Mouse (Mus musculus): ENCODE data around the gene Rpl31. TPM values are rescaled to one million over a fixed set of nuclear protein-coding genes. Genes with fewer than 3 reads are reported as not detected.
A peak's percentile ranks its signal among the peaks of the same experiment; 100 is the strongest.

The Rpl31 gene
- polyA plus RNA-seq, 1 experiment from 2014 or later = 292 TPM

- H3K4me1 ChIP-seq = no peaks in the 10 kb centered on the region
- no peaks in the 10 kb centered on the region for H3K36me3 ChIP-seq (replicated peaks)
- H3K4me3 ChIP-seq = no peak overlapping the region
- no peak overlapping the region for H3K4me2 ChIP-seq
- H3K9ac ChIP-seq = no peak overlapping the region
- no peaks in the 10 kb centered on the region for H3K9me3 ChIP-seq
- no peaks in the 10 kb centered on the region for H3K27me3 ChIP-seq (replicated peaks)
- no peak for ATAC-seq (replicated peaks)
- WGBS = 95% methylated on average over 11 of the region's 11 CpGs
- no peak overlapping the region for H3K27ac ChIP-seq
These were observed 21.7 kb downstream of the Rpl31 start for GRCm38 (mm10) chr1:39389338-39389737.

GRCm38 (mm10) chr1:39391652-39392051 lies 24.0 kb downstream of the Rpl31 start:
- H3K9ac ChIP-seq = no peak overlapping the region
- 88% methylated on average over 6 of the region's 6 CpGs for WGBS
- H3K4me3 ChIP-seq = no peak overlapping the region
- H3K27ac ChIP-seq = no peak overlapping the region
- no peaks in the 10 kb centered on the region for H3K4me1 ChIP-seq
- no peak overlapping the region for H3K4me2 ChIP-seq
- peak; percentile 40; the same call in 1 of the 2 replicates for ATAC-seq (replicated peaks)
- no peaks in the 10 kb centered on the region for H3K27me3 ChIP-seq (replicated peaks)
- no peaks in the 10 kb centered on the region for H3K9me3 ChIP-seq
- no peaks in the 10 kb centered on the region for H3K36me3 ChIP-seq (replicated peaks)

- no peaks in the 10 kb centered on the region for H3K4me1 ChIP-seq
- H3K36me3 ChIP-seq (replicated peaks) = no peaks in the 10 kb centered on the region
- H3K27ac ChIP-seq = no peak overlapping the region
- H3K4me3 ChIP-seq = no peak overlapping the region
- H3K27me3 ChIP-seq (replicated peaks) = no peaks in the 10 kb centered on the region
- no peak overlapping the region for H3K9ac ChIP-seq
- WGBS = 59% methylated on average over 3 of the region's 3 CpGs
- H3K9me3 ChIP-seq = no peaks in the 10 kb centered on the region
- ATAC-seq (replicated peaks) = peak; percentile 47; the same call in 1 of the 2 replicates
- no peak overlapping the region for H3K4me2 ChIP-seq
These were observed 24.5 kb downstream of the Rpl31 start for GRCm38 (mm10) chr1:39392189-39392588.

- Histone ChIP-seq H3K9me3 (no peaks in the 10 kb centered on the region), H3K4me3 (no peak overlapping the region), H3K4me1 (no peaks in the 10 kb centered on the region), H3K27me3 (replicated peaks) (no peaks in the 10 kb centered on the region), H3K27ac (no peak overlapping the region), H3K36me3 (replicated peaks) (no peaks in the 10 kb centered on the region), H3K4me2 (no peak overlapping the region), H3K9ac (no peak overlapping the region)
- no peak for ATAC-seq (replicated peaks)
- 85% methylated on average over 8 of the region's 8 CpGs for WGBS
These were observed 25.7 kb downstream of the Rpl31 start for GRCm38 (mm10) chr1:39393217-39393867.

- no peak for ATAC-seq (replicated peaks)
- WGBS = 63% methylated on average over 10 of the region's 10 CpGs
- no peaks in the 10 kb centered on the region for H3K4me1 ChIP-seq
These were observed 26.5 kb downstream of the Rpl31 start for GRCm38 (mm10) chr1:39394096-39394495.

GRCm38 (mm10) chr1:39394650-39395049 lies 27.0 kb downstream of the Rpl31 start:
- Histone ChIP-seq H3K4me2 (no peak overlapping the region), H3K4me3 (no peak overlapping the region), H3K27ac (no peak overlapping the region), H3K9ac (no peak overlapping the region), H3K4me1 (no peaks in the 10 kb centered on the region), H3K27me3 (replicated peaks) (no peaks in the 10 kb centered on the region), H3K9me3 (no peaks in the 10 kb centered on the region), H3K36me3 (replicated peaks) (no peaks in the 10 kb centered on the region)
- no peak for ATAC-seq (replicated peaks)
- WGBS = 88% methylated on average over 3 of the region's 3 CpGs

More at GRCm38 (mm10) chr1:39394096-39394495, 26.5 kb downstream of the Rpl31 start:
- Histone ChIP-seq H3K9me3 (no peaks in the 10 kb centered on the region), H3K27ac (no peak overlapping the region), H3K4me2 (no peak overlapping the region), H3K36me3 (replicated peaks) (no peaks in the 10 kb centered on the region), H3K4me3 (no peak overlapping the region), H3K27me3 (replicated peaks) (no peaks in the 10 kb centered on the region), H3K9ac (no peak overlapping the region)

- Histone ChIP-seq H3K36me3 (replicated peaks) (no peaks in the 10 kb centered on the region), H3K4me2 (no peak overlapping the region), H3K9me3 (no peaks in the 10 kb centered on the region), H3K4me1 (no peaks in the 10 kb centered on the region), H3K4me3 (no peak overlapping the region), H3K27ac (no peak overlapping the region), H3K9ac (no peak overlapping the region), H3K27me3 (replicated peaks) (no peaks in the 10 kb centered on the region)
- WGBS = 88% methylated on average over 4 of the region's 4 CpGs
- no peak for ATAC-seq (replicated peaks)
These were observed 28.7 kb downstream of the Rpl31 start for GRCm38 (mm10) chr1:39396347-39396746.

- H3K4me3 ChIP-seq = no peak overlapping the region
- WGBS = 96% methylated on average over 6 of the region's 6 CpGs
- no peaks in the 10 kb centered on the region for H3K36me3 ChIP-seq (replicated peaks)
- ATAC-seq (replicated peaks) = no peak
- no peaks in the 10 kb centered on the region for H3K27me3 ChIP-seq (replicated peaks)
- no peak overlapping the region for H3K27ac ChIP-seq
- no peak overlapping the region for H3K9ac ChIP-seq
- H3K9me3 ChIP-seq = no peaks in the 10 kb centered on the region
- no peak overlapping the region for H3K4me2 ChIP-seq
- H3K4me1 ChIP-seq = no peaks in the 10 kb centered on the region
These were observed 30.6 kb downstream of the Rpl31 start for GRCm38 (mm10) chr1:39398284-39398683.

- no peaks in the 10 kb centered on the region for H3K36me3 ChIP-seq (replicated peaks)
- H3K9me3 ChIP-seq = no peaks in the 10 kb centered on the region
- H3K9ac ChIP-seq = no peak overlapping the region
- no peak for ATAC-seq (replicated peaks)
- H3K4me3 ChIP-seq = no peak overlapping the region
- 90% methylated on average over 4 of the region's 4 CpGs for WGBS
- H3K4me1 ChIP-seq = no peaks in the 10 kb centered on the region
- no peak overlapping the region for H3K4me2 ChIP-seq
- no peaks in the 10 kb centered on the region for H3K27me3 ChIP-seq (replicated peaks)
- H3K27ac ChIP-seq = no peak overlapping the region
These were observed 31.6 kb downstream of the Rpl31 start for GRCm38 (mm10) chr1:39399228-39399627.

- Histone ChIP-seq H3K36me3 (replicated peaks) (no peaks in the 10 kb centered on the region), H3K27me3 (replicated peaks) (no peaks in the 10 kb centered on the region), H3K9ac (no peak overlapping the region), H3K9me3 (no peaks in the 10 kb centered on the region), H3K27ac (no peak overlapping the region), H3K4me3 (no peak overlapping the region), H3K4me1 (no peaks in the 10 kb centered on the region), H3K4me2 (no peak overlapping the region)
- 94% methylated on average over 3 of the region's 3 CpGs for WGBS
- ATAC-seq (replicated peaks) = no peak
These were observed 32.5 kb downstream of the Rpl31 start for GRCm38 (mm10) chr1:39400173-39400572.

- Histone ChIP-seq H3K36me3 (replicated peaks) (no peaks in the 10 kb centered on the region), H3K9ac (no peak overlapping the region), H3K4me1 (peaks cover 5% of the 10 kb centered on the region), H3K4me2 (no peak overlapping the region), H3K9me3 (no peaks in the 10 kb centered on the region), H3K27ac (no peak overlapping the region), H3K4me3 (no peak overlapping the region), H3K27me3 (replicated peaks) (no peaks in the 10 kb centered on the region)
- WGBS = 80% methylated on average over 4 of the region's 4 CpGs
- no peak for ATAC-seq (replicated peaks)
These were observed 39.5 kb downstream of the Rpl31 start for GRCm38 (mm10) chr1:39407108-39407507.

GRCm38 (mm10) chr1:39408123-39408522 lies 40.5 kb downstream of the Rpl31 start:
- Histone ChIP-seq H3K4me2 (no peak overlapping the region), H3K36me3 (replicated peaks) (no peaks in the 10 kb centered on the region), H3K27me3 (replicated peaks) (no peaks in the 10 kb centered on the region), H3K4me1 (peaks cover 5% of the 10 kb centered on the region), H3K27ac (no peak overlapping the region), H3K4me3 (no peak overlapping the region), H3K9ac (no peak overlapping the region), H3K9me3 (no peaks in the 10 kb centered on the region)
- no peak for ATAC-seq (replicated peaks)
- WGBS = 94% methylated on average over 6 of the region's 6 CpGs

GRCm38 (mm10) chr1:39408668-39409067 lies 41.0 kb downstream of the Rpl31 start:
- Histone ChIP-seq H3K4me1 (peaks cover 5% of the 10 kb centered on the region), H3K9me3 (no peaks in the 10 kb centered on the region), H3K9ac (no peak overlapping the region), H3K27ac (no peak overlapping the region), H3K4me2 (no peak overlapping the region), H3K4me3 (no peak overlapping the region), H3K36me3 (replicated peaks) (no peaks in the 10 kb centered on the region), H3K27me3 (replicated peaks) (no peaks in the 10 kb centered on the region)
- no peak for ATAC-seq (replicated peaks)
- 70% methylated on average over 7 of the region's 7 CpGs for WGBS
